Mouse (Mus musculus): ENCODE measurements around the gene Poglut1. TPM values are rescaled to one million over a fixed set of nuclear protein-coding genes. Genes with fewer than 3 reads are reported as not detected.
A peak's percentile ranks its signal among the peaks of the same experiment; 100 is the strongest.
"Not testable (repeated sequence)": the region's sequence is repeated elsewhere in the genome, so short reads cannot be mapped to it uniquely, and the experiment has no call there.

Gene Poglut1
- polyA plus RNA-seq, 3 experiments from 2014 or later = 30.8 to 37.8 (median 37.2) TPM

DNA sequence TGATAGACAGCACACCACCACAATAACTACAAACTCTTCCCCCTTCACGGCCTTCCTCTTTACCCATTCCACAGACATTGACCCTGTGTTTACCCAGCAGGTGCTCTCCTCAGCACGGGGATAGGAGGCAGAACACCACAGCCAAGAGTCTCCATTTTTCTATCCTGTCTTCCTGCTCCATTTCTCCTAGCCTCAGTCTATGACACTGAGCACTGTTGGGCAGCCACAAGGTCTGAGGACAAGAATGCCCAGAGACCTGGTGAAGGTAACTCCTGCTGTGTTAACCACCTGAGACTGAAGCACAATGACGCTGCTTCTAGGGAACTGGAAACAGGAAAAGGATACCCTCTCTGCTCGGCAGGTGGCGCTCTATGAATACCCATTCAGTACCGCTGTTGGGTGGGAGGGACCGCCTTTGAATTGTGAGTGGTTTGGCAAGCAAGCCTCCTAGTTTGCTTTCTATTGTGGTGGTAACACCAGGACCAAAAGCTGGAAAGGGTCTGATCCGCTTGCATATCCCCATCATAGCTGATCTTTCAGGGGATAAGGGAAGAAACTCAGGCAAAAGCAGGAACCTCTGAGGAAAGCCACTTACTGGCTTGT is 13.4 kb downstream of the Poglut1 start:
- ATAC-seq = peak; percentile 92

DNA sequence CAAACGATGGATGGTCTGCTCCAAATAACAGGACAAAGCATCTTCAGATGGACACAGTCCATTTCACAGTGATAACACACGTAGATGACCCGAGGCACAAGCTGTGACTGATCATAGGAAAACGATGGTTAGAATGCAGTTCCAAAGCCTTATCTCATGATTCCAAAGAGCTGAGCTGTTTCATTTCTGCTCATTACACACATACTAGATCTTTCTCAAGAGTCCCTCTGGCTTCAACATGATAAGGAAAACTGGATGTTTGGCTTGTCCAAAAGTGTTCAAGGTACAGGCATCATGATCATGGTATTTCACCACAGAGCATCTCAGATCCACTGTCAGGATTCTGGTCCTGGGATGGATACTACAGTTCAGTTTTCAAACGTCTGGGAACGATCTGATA is 23.8 kb downstream of the Poglut1 start:
- no peak for ATAC-seq

DNA sequence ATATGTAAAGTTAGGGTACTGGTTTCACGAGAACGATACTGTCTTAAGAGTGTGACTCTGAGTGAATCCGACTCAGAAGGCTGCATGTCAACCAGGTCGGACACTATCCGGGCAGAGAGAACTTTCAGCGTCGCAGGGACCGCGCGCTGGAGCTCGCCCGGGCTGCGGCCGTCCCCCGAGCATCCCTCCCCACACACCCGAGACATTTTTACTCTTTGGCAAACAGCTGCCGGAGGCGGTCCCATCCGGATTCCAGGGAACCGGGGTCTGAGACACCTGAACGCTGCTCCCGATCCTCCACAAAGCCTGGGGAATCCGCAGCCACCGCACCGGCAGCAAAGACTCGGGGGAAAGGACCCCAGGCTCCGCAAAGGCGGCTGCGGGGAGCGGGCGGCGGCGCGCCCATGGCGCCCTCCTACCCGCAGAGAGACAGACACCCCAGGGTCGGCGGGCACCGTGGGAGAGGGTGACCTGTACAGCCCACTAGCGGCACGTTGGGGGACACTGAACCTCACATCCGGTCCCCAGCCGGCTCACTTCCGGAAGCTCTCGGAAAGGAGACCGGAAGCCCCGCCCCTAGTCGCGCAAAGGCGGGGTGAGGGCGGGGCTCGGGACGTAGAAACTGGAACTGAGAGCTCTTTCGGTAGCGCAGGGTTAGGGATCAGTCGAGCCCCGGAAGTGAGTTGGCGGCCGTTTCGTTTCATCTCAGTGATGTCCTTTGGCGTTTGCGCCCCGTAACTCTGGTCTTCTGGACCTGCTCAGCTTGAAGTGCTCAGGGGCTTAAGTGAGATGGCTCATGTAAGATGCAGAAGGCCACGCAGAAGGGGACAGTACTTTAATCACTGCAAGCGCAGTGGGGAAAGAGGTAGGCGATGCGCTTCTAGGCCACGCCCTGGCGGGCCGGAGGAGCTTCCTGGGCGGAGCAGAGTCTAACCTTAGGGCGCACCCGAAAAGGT is 27.7 kb downstream of the Poglut1 start, which contains the start of gene Timmdc1:
Gene Timmdc1, minus strand, starts transcription at position 535 of the 956 bp plus-strand sequence.
- peak; percentile 96 for ATAC-seq

DNA sequence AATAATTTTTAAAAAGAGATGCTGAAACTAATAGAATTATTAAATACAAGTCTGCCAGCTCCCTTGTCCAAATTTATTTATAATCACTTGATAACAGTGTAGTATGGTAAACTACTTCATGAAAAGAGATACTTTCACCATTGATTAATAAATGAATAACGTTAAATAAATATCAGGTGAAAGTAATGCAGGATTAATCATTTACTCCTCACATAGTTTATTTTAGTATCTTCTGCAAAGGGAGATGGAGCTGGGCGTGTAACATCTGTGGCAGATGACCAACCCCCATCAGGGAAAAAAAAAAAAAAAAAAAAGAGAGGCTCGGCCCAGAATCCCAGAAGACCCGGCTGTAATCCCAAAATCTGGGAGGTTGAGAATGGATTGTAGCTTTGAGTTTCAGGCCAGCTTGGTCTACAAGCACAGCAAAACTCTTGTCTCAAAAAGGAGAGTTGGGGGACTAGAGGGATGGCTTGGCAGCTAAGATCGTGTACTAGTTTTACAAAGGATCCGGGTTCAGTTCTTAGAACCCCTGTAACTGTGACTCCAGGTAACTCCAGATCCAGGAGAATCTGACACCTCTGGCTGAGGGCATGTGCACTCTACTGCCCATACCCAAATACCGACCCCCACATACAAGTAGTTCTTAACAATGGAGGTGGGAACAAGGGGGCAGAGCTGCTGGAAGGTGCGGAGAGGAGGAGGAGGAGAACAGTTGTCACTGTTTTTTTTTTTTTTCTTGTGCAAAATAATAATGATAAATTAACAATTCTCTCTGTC is 28.7 kb downstream of the Poglut1 start:
- no peak for ATAC-seq

DNA sequence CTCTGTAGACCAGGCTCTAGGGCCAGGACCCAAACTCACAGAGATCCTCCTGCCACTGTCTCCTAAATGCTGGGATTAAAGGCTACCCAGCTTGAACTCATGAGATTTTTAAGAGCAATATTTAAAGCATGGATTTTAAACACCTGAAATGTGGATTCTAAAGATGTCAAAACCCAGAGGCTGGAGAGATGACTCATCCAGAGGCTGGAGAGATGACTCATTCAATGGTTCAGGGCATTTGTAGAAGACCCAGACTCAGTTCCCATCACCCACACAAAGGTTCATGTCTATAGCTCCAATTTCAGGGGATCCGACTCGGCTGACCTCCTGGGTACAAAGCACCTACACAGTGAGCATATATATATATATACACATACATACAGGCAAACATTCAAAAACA is 30.9 kb downstream of the Poglut1 start:
- ATAC-seq = no peak

DNA sequence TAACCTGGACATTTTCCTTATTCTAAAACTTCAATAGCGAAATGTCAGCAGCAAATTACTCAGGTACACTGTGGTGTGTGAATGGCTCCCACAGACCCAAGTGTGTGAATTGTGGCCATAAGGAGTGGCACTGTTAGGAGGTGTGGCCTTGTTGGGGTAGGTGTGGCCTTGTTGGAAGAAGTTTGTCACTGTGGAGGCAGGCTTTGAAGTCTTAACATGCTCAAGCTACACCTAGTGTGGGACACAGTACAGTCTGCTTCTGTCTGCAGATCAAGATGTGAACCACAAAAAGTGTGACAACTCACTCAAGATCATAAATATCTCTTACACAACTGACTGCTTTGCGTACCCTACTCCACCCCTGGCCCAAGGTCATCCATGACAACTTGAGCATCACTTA is 39.2 kb downstream of the Poglut1 start:
- no peak for ATAC-seq

DNA sequence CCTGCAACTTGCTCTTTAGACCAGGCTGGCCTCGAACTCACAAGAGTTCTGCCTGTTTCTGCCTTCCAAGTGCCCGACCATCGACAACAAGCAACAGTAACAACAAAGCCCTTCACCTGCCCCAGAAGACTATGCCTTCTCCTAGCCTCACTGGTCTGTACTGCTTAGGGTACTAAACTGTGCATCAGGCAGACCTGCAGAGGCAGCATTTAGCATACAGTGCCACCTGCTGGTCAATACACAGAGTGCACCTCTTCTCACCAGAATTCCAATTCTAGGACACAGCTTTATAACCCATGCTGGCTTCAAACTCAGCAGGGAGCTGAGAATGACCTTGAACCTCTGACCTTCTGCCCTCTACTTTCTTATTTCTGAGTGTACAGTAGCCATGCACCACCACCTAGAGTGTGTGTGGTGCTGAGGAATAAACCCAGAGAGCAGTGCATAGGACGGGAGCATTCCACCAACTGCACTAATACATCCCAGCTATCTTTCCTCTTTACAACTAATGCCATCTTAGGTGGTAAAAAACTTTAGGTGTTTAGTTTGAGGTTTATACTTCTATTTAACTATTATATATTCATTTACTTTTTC is 43.9 kb downstream of the Poglut1 start:
- ATAC-seq = peak; percentile 78

DNA sequence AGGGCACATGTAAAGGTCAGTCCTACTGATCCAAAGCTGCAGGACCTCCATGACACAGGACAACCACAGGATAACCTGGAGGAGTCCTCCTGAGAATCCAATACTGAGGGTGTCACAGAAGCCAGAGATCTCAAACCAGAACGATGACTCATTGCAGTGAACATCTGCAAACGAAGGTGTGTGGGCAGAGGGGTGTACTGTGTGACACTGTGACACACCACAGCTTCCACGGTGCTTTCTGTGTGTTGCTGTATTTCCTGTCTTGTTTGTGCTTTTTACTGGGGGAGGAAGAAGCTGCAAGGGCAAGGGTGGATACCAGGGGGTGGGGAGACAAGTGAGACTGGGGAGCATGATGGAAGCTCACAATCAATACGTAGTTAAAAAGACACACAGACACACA is 46.5 kb downstream of the Poglut1 start:
- peak; percentile 77 for ATAC-seq

DNA sequence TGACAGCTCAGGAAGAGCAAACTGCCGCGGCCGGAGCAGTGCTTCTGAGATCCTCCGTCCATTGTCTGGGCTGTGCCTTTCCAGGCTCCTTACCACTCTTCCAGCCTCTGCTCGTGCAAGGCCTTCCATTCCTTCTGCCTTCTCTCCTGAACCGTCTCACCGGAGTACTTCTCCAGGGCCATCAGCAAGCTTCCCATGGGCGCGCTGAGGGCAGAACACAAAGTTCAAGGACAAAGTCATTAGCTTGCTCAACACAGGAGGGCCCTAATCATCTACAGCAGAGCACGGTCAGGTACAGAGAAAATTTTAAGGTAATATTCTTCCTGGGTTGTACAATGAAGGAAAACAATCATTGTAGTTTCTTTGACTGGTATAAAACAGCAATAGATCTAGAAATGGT is 47.6 kb downstream of the Poglut1 start:
- ATAC-seq = no peak

DNA sequence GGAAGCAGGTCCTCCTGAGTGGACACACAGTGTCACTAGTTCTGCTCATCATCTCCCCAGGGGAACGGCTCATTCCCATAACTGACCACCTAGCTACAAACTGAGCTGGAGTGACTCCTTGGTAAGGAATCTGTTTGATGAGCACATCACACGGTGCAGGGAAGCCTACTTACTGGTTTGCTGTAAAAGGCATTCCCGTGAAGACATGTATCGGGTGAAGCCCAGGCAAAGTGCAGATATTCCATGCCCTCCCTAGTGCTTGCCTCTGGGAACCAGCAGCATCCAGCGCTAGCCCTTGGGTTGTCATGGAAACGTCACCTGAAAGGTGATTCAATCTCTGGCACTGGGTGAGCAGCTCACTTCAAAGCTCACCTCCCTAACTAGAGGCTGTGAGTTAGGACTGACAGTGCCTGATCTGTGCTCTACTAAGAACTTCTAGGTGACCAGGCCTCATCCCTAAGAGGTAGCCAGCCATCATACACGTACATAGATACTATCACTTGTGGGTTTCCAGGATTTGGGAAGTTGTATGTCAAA is 53.4 kb downstream of the Poglut1 start:
- ATAC-seq = no peak

DNA sequence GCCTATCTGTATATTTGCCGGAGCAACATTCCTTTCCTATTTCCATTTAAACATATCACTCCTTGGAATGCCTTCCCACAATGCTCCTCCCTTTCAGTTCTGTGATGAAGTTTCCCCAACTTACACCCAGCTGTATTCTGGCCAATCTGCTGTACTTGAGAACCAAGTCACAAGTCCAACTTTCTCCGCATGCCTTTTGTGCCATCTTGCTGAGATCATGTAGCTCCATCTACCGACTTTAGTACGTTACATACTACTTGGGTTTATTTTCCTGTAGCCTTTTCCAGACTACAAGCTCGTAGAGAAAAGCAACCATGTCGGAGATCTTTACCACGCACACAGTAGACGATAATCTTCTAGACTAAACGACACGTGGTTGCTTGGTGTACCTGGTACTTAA is 56.2 kb downstream of the Poglut1 start:
- no peak for ATAC-seq

DNA sequence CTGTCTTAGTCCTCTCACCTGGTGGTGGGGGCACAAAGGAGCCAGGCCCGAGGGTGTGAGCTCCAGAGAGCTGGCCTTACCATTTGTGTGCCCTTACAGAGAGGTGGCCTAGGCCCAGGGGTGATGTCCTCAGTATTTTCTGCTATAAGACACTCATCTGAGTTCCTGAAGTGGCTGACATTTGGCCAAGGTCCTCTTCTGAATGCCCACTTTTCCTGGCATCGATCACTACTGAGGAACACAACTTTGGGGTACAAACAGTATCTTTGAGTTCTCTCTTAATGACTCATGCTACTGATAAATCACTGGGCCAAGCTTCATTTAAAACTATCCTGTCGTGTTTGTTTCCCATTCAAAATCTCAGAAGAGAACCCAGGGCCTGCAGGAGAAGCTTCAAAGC is 57.5 kb downstream of the Poglut1 start:
- no peak for ATAC-seq

DNA sequence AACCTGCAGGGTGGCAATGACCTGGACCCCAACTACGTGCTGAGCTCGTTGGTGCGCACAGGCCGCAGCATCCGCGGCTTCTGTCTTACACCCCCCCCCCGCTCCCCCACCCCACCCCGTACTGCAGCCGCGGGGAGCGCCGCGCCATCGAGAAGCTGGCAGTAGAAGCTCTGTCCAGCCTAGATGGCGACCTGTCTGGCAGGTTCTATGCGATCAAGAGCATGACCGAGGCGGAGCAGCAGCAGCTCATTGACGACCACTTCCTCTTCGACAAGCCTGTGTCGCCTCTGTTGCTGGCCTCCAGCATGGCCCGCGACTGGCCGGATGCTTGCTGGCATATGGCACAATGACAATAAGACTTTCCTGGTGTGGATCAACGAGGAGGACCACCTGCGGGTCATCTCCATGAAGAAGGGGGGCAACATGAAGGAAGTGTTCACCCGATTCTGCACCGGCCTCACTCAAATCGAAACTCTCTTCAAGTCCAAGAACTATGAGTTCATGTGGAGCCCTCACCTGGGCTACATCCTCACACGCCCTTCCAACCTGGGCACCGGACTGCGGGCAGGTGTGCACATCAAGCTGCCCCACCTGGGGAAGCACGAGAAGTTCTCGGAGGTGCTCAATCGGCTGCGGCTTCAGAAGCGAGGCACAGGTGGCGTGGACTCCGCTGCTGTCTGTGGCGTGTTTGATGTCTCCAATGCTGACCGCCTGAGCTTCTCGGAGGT is 66.3 kb downstream of the Poglut1 start:
- ATAC-seq = peak; percentile 47

DNA sequence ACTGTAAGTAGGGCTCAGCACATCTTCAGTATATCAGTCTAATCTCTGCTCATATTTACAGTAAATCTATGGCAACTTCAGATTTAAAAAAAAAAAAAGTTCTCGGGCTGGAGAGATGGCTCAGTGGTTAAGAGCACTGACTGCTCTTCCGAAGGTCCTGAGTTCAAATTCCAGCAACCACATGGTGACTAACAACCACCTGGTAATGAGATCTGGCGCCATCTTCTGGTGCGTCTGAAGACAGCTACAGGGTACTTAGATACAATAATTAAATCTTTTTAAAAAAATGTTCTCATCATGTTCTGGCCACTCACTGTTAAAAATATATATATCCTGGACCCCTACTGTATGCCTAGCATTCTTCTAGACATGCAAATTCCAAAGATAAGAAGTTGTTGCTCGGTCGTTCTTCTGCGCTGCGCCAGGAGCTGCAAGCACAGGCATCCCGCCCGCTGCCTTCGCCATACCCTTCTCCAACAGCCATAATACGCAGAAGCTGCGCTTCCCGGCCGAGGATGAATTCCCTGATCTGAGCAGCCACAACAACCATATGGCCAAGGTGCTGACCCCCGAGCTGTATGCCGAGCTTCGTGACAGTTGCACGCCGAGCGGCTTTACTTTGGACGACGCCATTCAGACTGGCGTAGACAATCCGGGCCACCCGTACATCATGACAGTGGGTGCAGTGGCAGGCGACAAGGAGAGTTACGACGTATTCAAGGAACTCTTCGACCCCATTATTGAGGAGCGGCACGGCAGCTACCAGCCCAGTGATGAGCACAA is 67.1 kb downstream of the Poglut1 start:
- peak; percentile 49 for ATAC-seq

DNA sequence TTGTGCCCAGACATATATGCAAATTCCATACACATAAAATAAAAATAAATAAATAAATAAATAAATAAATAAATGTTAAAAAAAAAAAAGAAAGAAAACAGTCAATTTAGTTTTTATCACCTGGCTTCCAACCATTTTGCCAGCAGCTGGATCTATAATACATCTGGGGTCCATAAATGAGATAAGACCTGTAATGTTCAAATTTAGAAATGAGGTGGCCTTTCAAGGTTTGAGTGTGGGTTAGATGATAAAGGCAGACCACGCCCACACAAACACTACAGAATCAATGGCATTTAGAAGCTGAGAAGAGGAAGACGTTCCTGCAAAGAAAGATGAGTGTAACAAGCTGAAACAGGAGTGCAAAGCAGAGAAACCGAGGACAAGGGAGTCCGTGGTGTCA is 68.7 kb downstream of the Poglut1 start:
- no peak for ATAC-seq

DNA sequence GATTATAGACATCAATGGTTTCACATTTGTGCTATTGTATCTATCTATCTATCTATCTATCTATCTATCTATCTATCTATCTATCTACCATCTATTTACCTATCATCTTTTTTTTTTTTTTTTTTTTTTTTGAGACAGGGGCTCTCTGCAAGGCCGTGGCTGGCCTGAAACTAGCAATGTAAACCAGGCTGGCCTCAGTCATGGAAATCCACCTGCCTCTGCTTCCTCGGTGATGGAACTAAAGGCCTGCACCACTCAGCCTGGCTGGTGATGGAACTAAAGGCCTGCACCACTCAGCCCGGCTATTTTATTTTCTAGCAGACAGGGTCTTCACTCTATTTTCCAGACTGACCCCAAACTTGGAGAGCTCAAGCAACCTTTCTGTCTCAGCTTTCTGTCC is 71.8 kb downstream of the Poglut1 start:
- no peak for ATAC-seq

DNA sequence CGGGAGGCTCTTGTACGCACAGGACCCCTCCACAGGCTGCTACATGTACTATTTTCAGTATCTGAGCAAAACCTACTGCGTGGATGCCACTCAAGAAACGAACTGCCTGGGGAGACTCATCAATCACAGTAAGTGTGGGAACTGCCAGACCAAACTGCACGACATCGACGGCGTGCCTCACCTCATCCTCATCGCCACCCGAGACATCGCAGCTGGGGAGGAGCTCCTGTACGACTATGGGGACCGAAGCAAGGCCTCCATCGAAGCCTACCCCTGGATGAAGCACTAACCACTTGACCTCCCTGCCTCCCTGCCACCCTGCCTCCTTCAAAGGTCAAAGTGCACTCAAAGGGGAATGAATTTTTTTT is 72.8 kb downstream of the Poglut1 start:
- not testable (repeated sequence) for ATAC-seq

DNA sequence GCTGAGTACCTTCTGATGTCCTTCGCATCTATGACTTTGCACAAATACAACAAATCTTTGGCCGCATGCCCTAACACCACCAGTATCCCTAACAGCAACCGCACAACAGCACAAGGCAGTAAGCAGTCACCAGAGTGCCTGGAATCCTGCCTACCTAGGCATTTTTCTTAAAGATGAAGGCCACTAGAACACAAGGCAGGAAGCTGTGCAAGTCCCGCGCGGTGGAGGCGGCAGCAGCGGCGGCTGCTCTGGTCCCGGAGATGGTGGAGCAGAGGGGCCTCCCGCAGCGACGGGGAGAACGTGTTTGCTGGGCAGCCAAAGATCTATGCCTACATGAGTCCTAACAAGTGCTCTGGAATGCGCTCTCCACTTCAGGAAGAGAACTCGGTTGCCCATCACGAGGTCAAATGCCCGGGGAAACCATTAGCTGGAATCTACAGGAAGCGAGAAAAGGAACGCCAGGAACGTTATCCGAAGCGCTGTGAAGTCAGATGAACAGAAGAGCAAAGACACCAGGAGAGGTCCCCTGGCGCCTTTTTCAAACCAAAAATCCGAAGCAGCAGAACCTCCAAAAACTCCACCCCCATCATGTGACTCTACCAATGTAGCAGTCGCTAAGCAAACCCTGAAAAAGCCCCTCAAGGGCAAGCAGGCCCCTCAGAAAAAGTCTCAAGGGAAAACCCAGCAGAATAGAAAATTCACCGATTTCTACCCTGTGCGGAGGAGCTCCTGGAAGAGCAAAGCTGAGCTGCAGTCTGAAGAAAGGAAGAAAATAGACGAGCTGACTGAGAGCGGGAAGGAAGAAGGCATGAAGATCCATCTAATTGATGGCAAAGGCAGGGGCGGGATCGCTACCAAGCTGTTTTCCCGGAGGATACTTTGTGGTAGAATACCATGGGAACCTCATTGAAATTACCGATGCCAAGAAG is 73.5 kb downstream of the Poglut1 start:
- ATAC-seq = peak; percentile 83

DNA sequence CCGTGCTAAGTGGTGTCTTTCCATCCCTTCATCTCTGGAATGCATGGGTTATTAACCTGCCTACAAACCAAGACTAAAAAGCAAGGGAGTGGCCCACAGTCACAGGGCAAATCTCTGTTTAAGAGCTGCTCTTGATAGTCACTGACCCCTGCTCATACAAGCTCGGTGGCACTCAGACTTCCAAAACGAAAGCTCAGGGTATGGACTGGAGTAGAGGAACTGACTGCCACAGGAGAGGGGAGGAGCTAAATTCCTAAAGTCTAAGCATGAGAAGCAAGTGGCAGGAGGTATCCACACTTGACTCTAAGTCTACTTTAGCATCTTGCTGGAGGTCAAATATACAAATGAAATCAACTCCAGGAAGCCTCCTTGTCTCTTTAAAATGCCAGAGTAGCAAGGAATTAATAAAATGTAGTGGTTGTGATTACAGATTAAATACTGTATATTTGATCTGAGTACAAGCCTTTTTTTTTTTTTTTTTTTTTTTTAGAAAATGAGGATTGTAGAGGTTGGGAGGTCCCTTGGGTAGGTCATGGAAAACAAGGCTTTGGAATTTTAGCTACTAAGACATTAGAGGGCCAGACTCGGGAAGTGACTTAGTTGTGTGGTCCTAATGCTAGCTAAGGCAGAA is 74.3 kb downstream of the Poglut1 start:
- no peak for ATAC-seq
